Mouse (Mus musculus) midbrain, postnatal 0 days (tissue): ENCODE data around the gene Ier5l. TPM values are rescaled to one million over a fixed set of nuclear protein-coding genes. Genes with fewer than 3 reads are reported as not detected.

Experiments used
- ATAC-seq: fragments of 200-750 bp; cut with Nextera tagmentation; 2 replicates; pipeline ENCODE4 v1.8.0; 2017; ENCODE audit warnings: moderate number of reproducible peaks, mild to moderate bottlenecking, moderate TSS enrichment, moderate library complexity; ENCODE audit not compliant: low FRiP score
- DNase-seq: peaks from one replicate; pipeline ENCODE4 v3.0.0-alpha.2; 2015; ENCODE audit warnings: low spot score
- H3K27ac ChIP-seq: fragments of 300-500 bp; sonication (generic); 2 replicates; pipeline ENCODE4 v1.5.1; 2014; ENCODE audit warnings: low read depth, mild to moderate bottlenecking, low read length, mixed read lengths
- H3K27me3 ChIP-seq: fragments of 300-500 bp; sonication (generic); 2 replicates; pipeline ENCODE4 v1.6.1; 2014; ENCODE audit warnings: low read length, control low read depth, mixed read lengths; ENCODE audit not compliant: insufficient read depth
- H3K36me3 ChIP-seq: fragments of 300-500 bp; sonication (generic); 2 replicates; pipeline ENCODE4 v1.6.1; 2014; ENCODE audit warnings: low read length, control low read depth, mixed read lengths; ENCODE audit not compliant: insufficient read depth
- H3K4me1 ChIP-seq: fragments of 300-500 bp; sonication (generic); 2 replicates; pipeline ENCODE4 v1.6.1; 2014; ENCODE audit warnings: mild to moderate bottlenecking, control low read depth, antibody characterized with exemption, low read length, mixed read lengths; ENCODE audit not compliant: insufficient read depth
- H3K4me2 ChIP-seq: fragments of 300-500 bp; sonication (generic); 2 replicates; pipeline ENCODE4 v1.6.1; 2014; ENCODE audit warnings: low read depth, mild to moderate bottlenecking, low read length, mixed read lengths; ENCODE audit not compliant: poor library complexity, severe bottlenecking
- H3K4me3 ChIP-seq: fragments of 300-500 bp; sonication (generic); 2 replicates; pipeline ENCODE4 v1.5.1; 2014; ENCODE audit warnings: low read depth, mild to moderate bottlenecking, low read length, moderate library complexity
- H3K9ac ChIP-seq: fragments of 300-500 bp; sonication (generic); replicated peaks from 2 replicates; pipeline ENCODE4 v1.6.1; 2014; ENCODE audit warnings: mild to moderate bottlenecking, low read length, moderate library complexity, mixed read lengths; ENCODE audit not compliant: poor library complexity, severe bottlenecking
- H3K9me3 ChIP-seq: fragments of 300-500 bp; sonication (generic); 2 replicates; pipeline ENCODE4 v1.6.1; 2016; ENCODE audit warnings: low read length, control low read depth
- CTCF ChIP-seq: IDR thresholded peaks from 2 replicates; pipeline ENCODE4 v1.5.1; 2016; ENCODE audit warnings: antibody characterized with exemption, mild to moderate bottlenecking
- WGBS: fragments of 180-500 bp; shearing (Covaris S2); extraction: QIAGEN DNeasy Blood & Tissue Kit; methylation state at CpG from one replicate; pipeline ENCODE4 v1.1.7; 2014; 5-methylcytosine and 5-hydroxymethylcytosine counted together
- polyA plus RNA-seq: library from polyadenylated mRNA; unstranded; fragments of >200 nt; fragmentation: Nextera tagmentation; extraction: Ambion mirVana; gene quantifications from 2 replicates; pipeline ENCODE4 v1.2.1, GENCODE M21; 2015
- total RNA-seq: library from RNA; depleted of rRNA; stranded (reverse); fragments of >200 nt; gene quantifications from 2 replicates; pipeline ENCODE4 v1.2.3, GENCODE M21; 2014

Gene Ier5l
- total and polyA plus RNA-seq, 2 experiments from 2014 or later, result 2.6 to 28.2 TPM

DNA sequence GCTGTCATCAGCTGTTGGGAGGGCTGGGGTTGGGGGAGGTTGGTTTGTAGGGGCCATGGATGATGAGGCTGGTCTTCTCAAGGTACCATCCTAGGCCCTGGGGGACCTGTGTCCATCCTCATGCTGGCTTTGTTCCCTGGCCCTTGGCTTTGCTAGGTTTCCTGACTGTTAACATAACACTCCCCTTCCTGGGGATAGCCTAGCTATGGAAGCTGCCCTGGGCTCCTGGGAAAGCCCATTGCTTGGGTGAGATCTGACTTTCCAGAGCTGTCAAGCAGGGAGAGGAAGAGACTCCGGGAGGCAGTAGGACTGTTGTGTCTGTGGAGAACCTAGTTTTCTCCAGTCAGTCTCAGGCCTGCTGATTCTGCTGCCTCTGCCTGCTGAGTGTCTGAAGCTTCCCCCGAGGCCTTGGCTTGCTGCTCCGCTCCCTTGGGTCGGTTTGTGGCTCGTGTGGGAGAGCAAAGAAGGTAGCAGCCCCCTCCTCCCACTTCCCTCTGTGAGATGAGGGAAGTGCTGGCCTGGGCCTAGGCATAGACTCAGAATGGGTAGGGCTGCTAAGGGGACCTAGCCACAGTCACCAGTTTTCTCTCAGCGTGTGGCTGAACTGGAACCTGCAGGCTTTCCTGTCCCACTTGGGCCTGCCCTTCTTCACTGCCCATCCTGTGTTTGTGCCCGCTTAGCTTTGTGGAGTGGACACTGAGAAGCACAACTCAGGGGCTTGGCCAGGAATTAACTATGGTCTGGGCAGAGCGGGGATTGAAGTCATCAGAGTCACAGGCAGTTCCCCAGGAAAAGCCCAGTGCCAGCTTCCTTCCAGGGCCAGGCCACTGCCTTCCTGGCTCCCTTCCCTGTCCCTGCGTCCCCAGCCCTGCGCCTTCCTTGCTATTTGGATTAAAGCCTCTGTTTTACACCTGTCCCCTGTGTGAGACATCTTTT, 26.9 kb downstream of the Ier5l start:
- Histone ChIP-seq H3K4me1 (peaks cover 8% of the 10 kb centered on the region; the same call in 1 of the 2 replicates), H3K27me3 (no peaks in the 10 kb centered on the region), H3K27ac (no peak overlapping the region), H3K36me3 (peaks cover 17% of the 10 kb centered on the region; the same call in 1 of the 2 replicates), H3K9me3 (no peaks in the 10 kb centered on the region), H3K4me3 (no peak overlapping the region), H3K4me2 (no peak overlapping the region), H3K9ac (no peak overlapping the region)
- ATAC-seq (no peak), DNase-seq (no peak)
- TF ChIP-seq CTCF, result no peak
- 79% methylated on average over 10 of the region's 10 CpGs for WGBS

DNA sequence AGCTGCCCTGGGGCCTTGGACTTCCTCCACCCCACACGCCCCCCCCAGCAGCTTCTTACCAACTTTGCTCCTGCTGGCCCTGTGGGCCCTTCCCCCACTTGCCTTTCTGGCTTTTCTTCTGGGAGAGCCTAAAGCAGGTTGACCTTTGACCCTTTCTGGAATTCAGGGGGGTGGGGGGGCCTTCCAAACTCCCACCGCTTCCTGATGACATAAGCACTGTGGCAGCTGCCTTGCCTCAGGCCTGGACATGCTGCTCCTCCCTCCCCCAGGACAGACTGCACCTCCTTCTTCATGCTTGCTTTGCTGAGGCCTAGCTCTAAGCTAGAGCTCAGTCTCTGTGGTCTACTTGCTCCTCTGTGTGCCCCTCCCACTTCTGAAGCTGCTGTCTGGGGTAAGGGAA, 28.7 kb downstream of the Ier5l start:
- Histone ChIP-seq H3K27ac (no peak overlapping the region), H3K4me2 (no peak overlapping the region), H3K9ac (no peak overlapping the region), H3K9me3 (no peaks in the 10 kb centered on the region), H3K4me3 (no peak overlapping the region), H3K27me3 (no peaks in the 10 kb centered on the region), H3K36me3 (peaks cover 17% of the 10 kb centered on the region; the same call in 1 of the 2 replicates), H3K4me1 (peaks cover 15% of the 10 kb centered on the region; the same call in 1 of the 2 replicates)
- ATAC-seq (no peak), DNase-seq (no peak)
- no peak for TF ChIP-seq CTCF
- WGBS, result 31% methylated on average over 2 of the region's 2 CpGs

GRCm38 (mm10) chr2:30444450-30444849, 29.6 kb downstream of the Ier5l start:
- no peak for ATAC-seq
- H3K4me2 ChIP-seq, result no peak overlapping the region
- H3K27ac ChIP-seq, result no peak overlapping the region
- peaks cover 15% of the 10 kb centered on the region; the same call in 1 of the 2 replicates for H3K4me1 ChIP-seq
- TF ChIP-seq CTCF, result no peak
- no peaks in the 10 kb centered on the region for H3K27me3 ChIP-seq
- H3K4me3 ChIP-seq, result no peak overlapping the region
- no peaks in the 10 kb centered on the region for H3K9me3 ChIP-seq
- no peak overlapping the region for H3K9ac ChIP-seq
- no peak for DNase-seq
- H3K36me3 ChIP-seq, result peaks cover 25% of the 10 kb centered on the region

DNA sequence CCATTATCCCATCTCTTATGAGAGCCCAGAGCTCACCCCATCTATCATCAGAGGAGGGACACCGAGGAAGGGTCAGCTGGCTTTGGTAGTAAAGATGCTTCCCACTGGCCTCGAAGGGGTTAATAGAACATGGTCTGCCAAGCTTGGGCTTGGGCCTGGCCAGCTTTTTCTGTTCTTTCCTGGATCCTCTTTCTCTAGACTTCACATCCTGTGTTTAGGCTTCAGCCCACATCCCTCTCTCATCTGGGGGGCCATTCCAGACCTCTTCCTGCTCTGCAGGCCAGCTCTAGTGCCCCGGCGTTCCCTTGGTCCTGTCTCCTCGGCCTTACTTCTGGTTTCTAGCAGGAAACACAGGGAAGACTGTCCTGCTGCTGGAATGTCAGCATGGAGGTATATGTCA, 30.0 kb downstream of the Ier5l start:
- no peak overlapping the region for H3K4me2 ChIP-seq
- H3K9me3 ChIP-seq, result no peaks in the 10 kb centered on the region
- no peak overlapping the region for H3K27ac ChIP-seq
- H3K9ac ChIP-seq, result no peak overlapping the region
- ATAC-seq (no peak), DNase-seq (no peak)
- no peak overlapping the region for H3K4me3 ChIP-seq
- no peak for TF ChIP-seq CTCF
- WGBS, result 84% methylated on average over 5 of the region's 5 CpGs
- H3K27me3 ChIP-seq, result no peaks in the 10 kb centered on the region
- H3K4me1 ChIP-seq, result peaks cover 15% of the 10 kb centered on the region; the same call in 1 of the 2 replicates
- H3K36me3 ChIP-seq, result peaks cover 30% of the 10 kb centered on the region

DNA sequence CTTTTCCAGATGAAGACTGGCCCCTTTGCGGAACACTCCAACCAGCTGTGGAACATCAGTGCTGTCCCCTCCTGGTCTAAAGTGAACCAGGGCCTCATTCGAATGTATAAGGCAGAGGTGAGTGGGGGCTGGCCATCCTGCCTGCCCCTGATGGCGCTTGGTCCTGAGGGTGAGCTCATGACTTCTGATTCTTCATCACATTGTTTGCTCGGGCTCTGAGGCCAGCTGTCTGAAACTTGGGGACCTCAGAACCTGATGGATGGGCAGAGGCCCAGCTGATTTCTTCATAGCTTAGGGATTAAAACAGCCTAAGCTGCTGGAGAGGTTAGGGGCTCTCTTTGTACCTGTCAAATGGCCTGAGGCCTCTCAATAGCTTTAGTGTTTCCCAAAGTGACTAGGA, 30.7 kb downstream of the Ier5l start:
- no peak overlapping the region for H3K4me2 ChIP-seq
- no peak overlapping the region for H3K4me3 ChIP-seq
- 60% methylated on average over 4 of the region's 4 CpGs for WGBS
- 0 out of 2 replicates have a peak overlapping the region, but pooled peaks have one; percentile 78 for H3K27ac ChIP-seq
- H3K36me3 ChIP-seq, result peaks cover 36% of the 10 kb centered on the region
- no peaks in the 10 kb centered on the region for H3K27me3 ChIP-seq
- DNase-seq, result no peak
- no peak overlapping the region for H3K9ac ChIP-seq
- TF ChIP-seq CTCF, result no peak
- no peaks in the 10 kb centered on the region for H3K9me3 ChIP-seq
- peaks cover 15% of the 10 kb centered on the region; the same call in 1 of the 2 replicates for H3K4me1 ChIP-seq
- ATAC-seq, result no peak

GRCm38 (mm10) chr2:30442498-30442890, 31.5 kb downstream of the Ier5l start:
- Histone ChIP-seq H3K9ac (peak overlapping the region; percentile 26; the same call in 1 of the 2 replicates), H3K27me3 (no peaks in the 10 kb centered on the region), H3K4me3 (no peak overlapping the region), H3K4me2 (peak overlapping the region; percentile 18; the same call in 1 of the 2 replicates), H3K4me1 (peaks cover 15% of the 10 kb centered on the region; the same call in 1 of the 2 replicates), H3K36me3 (peaks cover 42% of the 10 kb centered on the region), H3K27ac (peak overlapping the region; percentile 78), H3K9me3 (no peaks in the 10 kb centered on the region)
- WGBS, result 56% methylated on average over 5 of the region's 5 CpGs
- no peak for ATAC-seq
- DNase-seq, result no peak
- TF ChIP-seq CTCF, result no peak
